Mouse (Mus musculus) thymus, adult 2 months (tissue): ENCODE data around the gene Prkn.

Source experiments
- CTCF ChIP-seq: fragments of 200-500 bp; IDR thresholded peaks from 2 replicates; pipeline ENCODE4 v1.5.1; 2012; ENCODE audit warnings: mild to moderate bottlenecking, control low read depth, low read length, moderate library complexity, borderline replicate concordance; ENCODE audit not compliant: control insufficient read depth, poor library complexity, insufficient read depth; ENCODE audit errors: extremely low read depth
- POLR2A ChIP-seq: fragments of 200-500 bp; IDR thresholded peaks from 2 replicates; pipeline ENCODE4 v1.6.1; 2012; ENCODE audit warnings: mild to moderate bottlenecking, low read length, control low read depth, moderate library complexity; ENCODE audit not compliant: control insufficient read depth, poor library complexity, insufficient read depth; ENCODE audit errors: extremely low read depth

DNA sequence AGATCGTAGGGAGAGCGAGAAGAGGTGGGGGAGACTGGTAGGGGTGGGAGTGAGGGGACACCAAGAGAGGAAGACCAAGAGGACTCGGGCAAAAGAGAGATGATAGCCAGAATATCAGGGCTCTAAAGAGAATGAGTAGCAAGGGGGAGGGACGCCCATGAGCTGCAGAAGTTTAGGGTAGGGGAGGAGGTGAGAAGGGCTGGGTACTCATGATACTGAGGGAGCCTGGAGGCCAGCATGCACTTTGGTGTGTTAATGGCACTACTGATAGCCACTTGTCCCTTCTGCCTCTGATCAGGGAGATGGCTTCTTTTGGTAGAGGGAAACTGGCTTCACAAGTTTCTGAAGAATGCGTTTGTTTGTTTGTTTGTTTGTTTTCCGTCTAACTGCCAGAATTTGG lies 1264.5 kb downstream of the Prkn start:
- TF ChIP-seq CTCF, result no peak
- TF ChIP-seq POLR2A, result no peak
